Mouse (Mus musculus) forebrain, embryonic 11.5 days (tissue): ENCODE measurements at regions not wholly inside any gene's neighbourhood (a gene's known extent, or its start where the extent isn't known, plus 50 kb on each side); places are given as distances from the start of the nearest gene placed in this dataset.

Source experiments
- ATAC-seq: fragments of 200-750 bp; cut with Nextera tagmentation; replicated peaks from 2 replicates; pipeline ENCODE4 v1.8.0; 2017; ENCODE audit warnings: moderate TSS enrichment; ENCODE audit not compliant: low FRiP score
- DNase-seq: peaks from one replicate; pipeline ENCODE4 v3.0.0-alpha.2; 2017; ENCODE audit warnings: low spot score
- H3K27ac ChIP-seq: fragments of 300-500 bp; sonication (generic); 2 replicates; pipeline ENCODE4 v1.5.1; 2014; ENCODE audit warnings: low read depth, low read length
- H3K27me3 ChIP-seq: fragments of 300-500 bp; sonication (generic); 2 replicates; pipeline ENCODE4 v1.6.1; 2014; ENCODE audit warnings: mild to moderate bottlenecking, low read length, mixed read lengths; ENCODE audit not compliant: control insufficient read depth, insufficient read depth
- H3K36me3 ChIP-seq: fragments of 300-500 bp; sonication (generic); 2 replicates; pipeline ENCODE4 v1.6.1; 2014; ENCODE audit warnings: mild to moderate bottlenecking, low read length, moderate library complexity, mixed read lengths; ENCODE audit not compliant: control insufficient read depth, insufficient read depth
- H3K4me1 ChIP-seq: fragments of 300-500 bp; sonication (generic); replicated peaks from 2 replicates; pipeline ENCODE4 v1.6.1; 2014; ENCODE audit warnings: low read length, mixed read lengths; ENCODE audit not compliant: control insufficient read depth, insufficient read depth
- H3K4me2 ChIP-seq: fragments of 300-500 bp; sonication (generic); 2 replicates; pipeline ENCODE4 v1.6.1; 2014; ENCODE audit warnings: low read depth, mild to moderate bottlenecking, low read length, moderate library complexity, mixed read lengths; ENCODE audit not compliant: severe bottlenecking
- H3K4me3 ChIP-seq: fragments of 300-500 bp; sonication (generic); 2 replicates; pipeline ENCODE4 v1.5.1; 2014; ENCODE audit warnings: low read depth, low read length
- H3K9ac ChIP-seq: fragments of 300-500 bp; sonication (generic); 2 replicates; pipeline ENCODE4 v1.6.1; 2014; ENCODE audit warnings: low read length
- H3K9me3 ChIP-seq: fragments of 300-500 bp; sonication (generic); 2 replicates; pipeline ENCODE4 v1.6.1; 2016; ENCODE audit warnings: low read length, mixed read lengths; ENCODE audit not compliant: control insufficient read depth
- WGBS: fragments of 180-500 bp; shearing (Covaris S2); extraction: QIAGEN DNeasy Blood & Tissue Kit; methylation state at CpG from one replicate; pipeline ENCODE4 v1.1.7; 2014; 5-methylcytosine and 5-hydroxymethylcytosine counted together

DNA sequence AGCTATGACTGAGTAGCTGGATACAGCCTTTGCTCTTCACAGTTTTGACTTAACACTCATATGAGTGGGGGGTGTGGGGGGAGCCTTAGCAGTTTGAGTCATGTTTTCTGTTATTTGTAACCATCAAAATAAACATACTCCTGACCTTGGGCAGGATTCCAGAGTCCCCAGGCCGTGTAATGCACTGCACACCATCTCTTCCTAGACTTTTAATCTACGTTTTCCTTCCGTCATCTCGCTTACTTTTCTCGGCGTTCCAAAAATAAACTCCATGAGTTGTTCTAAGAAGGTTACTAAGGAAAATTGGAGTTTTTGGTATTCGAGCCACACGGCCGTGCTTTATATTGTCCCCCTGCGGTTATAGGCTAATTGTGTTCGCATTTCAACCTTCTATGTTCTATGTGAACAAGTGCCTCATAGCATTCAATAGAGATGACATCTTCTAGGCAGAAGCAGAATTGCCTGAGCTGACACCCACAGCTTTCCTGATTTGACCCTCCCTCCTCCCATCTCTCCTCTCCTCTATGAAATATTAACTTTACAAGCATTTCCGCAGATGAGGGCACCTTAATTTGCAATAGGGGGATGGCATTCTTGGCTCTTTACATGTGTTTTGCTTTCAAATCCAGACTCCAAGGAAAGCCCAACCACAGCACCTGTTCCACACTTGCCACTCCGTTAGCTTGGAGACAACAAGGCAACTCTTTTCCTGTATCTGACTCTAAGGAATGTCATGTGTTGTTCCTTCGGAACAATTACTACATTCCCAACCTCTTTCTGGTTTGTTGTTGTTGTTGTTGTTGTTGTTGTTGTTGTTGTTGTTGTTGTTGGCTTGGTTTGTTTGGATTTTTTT is 276.2 kb upstream of the Atp2b1 start:
- Histone ChIP-seq H3K9ac (no peak overlapping the region), H3K4me3 (no peak overlapping the region), H3K4me1 (no peaks in the 10 kb centered on the region), H3K27me3 (no peaks in the 10 kb centered on the region), H3K36me3 (no peaks in the 10 kb centered on the region), H3K27ac (no peak overlapping the region), H3K9me3 (no peaks in the 10 kb centered on the region), H3K4me2 (no peak overlapping the region)
- ATAC-seq (no peak), DNase-seq (no peak)
- WGBS = 86% methylated on average over 14 of the region's 14 CpGs

DNA sequence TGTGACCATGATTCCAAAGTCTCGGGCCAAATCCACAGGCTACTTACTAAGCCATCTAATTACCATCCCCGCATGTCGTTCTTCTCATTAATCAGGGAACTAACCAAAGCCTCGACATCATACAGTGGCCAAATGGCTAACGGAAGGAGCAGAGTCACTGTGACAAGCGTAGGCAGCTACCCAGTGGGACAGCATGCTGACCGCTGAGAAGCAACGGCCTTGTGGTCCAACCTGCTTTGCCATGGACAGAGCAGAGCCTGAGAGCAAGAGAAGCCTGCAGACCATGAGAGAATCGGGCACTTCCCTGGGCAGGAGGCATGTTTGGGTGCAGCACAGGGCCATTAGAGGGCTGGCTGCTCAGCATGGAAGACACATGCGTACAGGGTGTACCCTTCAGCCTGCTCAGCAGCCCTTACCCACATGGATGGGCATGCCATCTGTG is 268.5 kb upstream of the Atp2b1 start:
- no peak for DNase-seq
- Histone ChIP-seq H3K4me2 (no peak overlapping the region), H3K4me3 (no peak overlapping the region), H3K27me3 (no peaks in the 10 kb centered on the region), H3K9me3 (no peaks in the 10 kb centered on the region), H3K9ac (no peak overlapping the region), H3K4me1 (no peaks in the 10 kb centered on the region), H3K27ac (no peak overlapping the region), H3K36me3 (no peaks in the 10 kb centered on the region)
- WGBS = 82% methylated on average over 10 of the region's 10 CpGs
- 0 out of 2 replicates have a peak, but pooled peaks have one; percentile 48 for ATAC-seq

DNA sequence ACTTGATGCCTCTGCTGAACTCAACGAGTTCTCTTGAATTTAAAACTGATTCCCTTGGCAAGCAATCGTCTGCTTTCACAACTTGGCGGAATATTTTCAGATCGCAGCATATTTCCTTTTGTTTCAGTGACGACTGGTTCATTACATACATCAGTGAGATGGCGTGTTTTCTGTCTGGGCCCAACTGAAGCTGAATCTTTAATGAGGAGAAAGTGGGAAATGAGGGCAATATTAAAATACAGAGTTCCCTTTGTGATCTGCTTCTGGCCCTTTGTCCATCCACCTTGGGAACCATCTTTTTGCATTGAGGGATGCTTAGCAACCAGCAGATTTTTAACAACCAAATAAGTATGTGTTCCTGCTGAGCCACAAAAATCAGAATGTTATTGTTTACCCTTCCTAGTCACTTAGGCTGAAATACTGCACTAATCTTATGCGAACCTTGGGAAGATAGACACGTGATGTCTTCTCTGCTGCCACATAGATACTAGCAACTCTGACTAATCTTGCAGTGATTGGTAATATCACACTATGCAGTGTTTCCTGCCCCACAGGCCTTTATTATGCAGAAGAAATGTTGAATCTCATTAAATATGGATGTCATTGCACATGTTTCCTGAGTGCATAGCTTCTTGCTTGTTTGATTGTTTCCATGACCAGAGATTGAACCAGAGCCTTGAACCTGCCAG is 267.8 kb upstream of the Atp2b1 start:
- Histone ChIP-seq H3K4me1 (no peaks in the 10 kb centered on the region), H3K27ac (no peak overlapping the region), H3K27me3 (no peaks in the 10 kb centered on the region), H3K9me3 (no peaks in the 10 kb centered on the region), H3K4me3 (no peak overlapping the region), H3K36me3 (no peaks in the 10 kb centered on the region), H3K9ac (no peak overlapping the region), H3K4me2 (no peak overlapping the region)
- no peak for DNase-seq
- 78% methylated on average over 8 of the region's 8 CpGs for WGBS
- ATAC-seq = no peak

DNA sequence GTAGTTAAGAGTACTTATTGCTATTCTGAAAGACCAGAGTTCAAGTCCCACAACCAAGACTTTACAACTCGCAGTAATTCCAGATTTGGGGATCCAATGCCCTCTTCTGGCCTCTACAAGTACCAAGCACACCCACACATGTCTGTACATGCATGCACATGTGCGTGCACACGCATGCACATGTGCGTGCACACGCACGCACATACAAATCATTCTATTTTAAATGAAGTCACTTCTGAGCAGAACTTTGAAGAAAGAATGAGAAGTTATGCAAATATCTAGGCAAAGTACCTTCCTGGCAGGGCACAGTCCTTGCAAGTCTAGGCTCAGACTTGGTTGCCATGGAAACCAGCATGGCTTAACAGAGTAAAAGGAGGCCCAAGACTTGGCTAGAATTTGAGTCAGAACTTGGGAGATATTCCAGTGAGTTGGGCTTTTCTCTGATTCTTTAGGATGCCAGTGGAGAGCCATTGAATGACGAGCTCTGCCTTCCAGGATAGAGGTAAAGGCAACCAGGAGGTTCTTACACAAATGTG is 265.4 kb upstream of the Atp2b1 start:
- Histone ChIP-seq H3K36me3 (no peaks in the 10 kb centered on the region), H3K4me2 (no peak overlapping the region), H3K27ac (no peak overlapping the region), H3K27me3 (no peaks in the 10 kb centered on the region), H3K9me3 (no peaks in the 10 kb centered on the region), H3K4me3 (no peak overlapping the region), H3K4me1 (no peaks in the 10 kb centered on the region), H3K9ac (no peak overlapping the region)
- no peak for ATAC-seq
- no peak for DNase-seq
- WGBS = 93% methylated on average over 7 of the region's 7 CpGs

DNA sequence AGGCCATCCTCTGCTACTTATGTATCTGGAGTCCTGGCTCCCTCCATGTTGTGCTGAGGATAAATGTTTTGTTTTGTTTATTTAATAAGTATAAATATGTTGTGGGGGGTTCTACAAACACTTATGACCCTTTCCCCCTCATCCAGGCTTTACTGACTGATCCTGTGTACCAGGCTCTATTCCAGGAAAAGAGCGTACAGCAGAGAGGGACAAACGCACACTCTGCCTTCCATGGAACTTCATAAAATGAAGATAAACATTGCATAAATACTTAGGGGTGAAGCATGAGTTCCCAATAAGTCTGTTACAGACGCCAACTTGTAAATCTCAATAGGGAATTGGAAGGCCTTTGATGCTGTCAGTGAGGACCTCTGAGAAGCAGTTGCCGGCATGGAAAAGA is 263.7 kb upstream of the Atp2b1 start:
- H3K27ac ChIP-seq = no peak overlapping the region
- no peaks in the 10 kb centered on the region for H3K36me3 ChIP-seq
- no peak overlapping the region for H3K4me2 ChIP-seq
- no peaks in the 10 kb centered on the region for H3K9me3 ChIP-seq
- no peaks in the 10 kb centered on the region for H3K27me3 ChIP-seq
- ATAC-seq = no peak
- 96% methylated on average over 4 of the region's 4 CpGs for WGBS
- no peaks in the 10 kb centered on the region for H3K4me1 ChIP-seq
- no peak for DNase-seq
- no peak overlapping the region for H3K4me3 ChIP-seq
- no peak overlapping the region for H3K9ac ChIP-seq

DNA sequence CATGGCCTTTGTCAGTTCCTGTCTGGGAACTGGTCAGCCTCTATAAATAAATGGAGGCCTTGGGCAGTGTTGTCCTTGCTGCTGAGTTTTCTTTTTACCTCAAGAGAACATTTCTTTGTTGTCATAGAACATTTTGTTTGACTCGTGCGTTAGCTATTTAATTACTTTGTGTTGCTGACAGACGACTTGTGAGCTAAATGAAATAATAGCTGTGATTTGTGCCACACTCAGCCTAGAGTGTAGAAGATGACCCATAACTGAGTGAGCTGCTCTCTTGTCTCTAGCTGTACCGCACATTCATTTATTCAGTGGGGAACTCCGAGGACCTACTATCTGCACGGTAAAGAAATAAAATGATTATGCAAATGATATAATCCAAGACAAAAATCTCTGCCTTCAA is 263.1 kb upstream of the Atp2b1 start:
- WGBS = 91% methylated on average over 6 of the region's 6 CpGs
- Histone ChIP-seq H3K27me3 (no peaks in the 10 kb centered on the region), H3K9ac (no peak overlapping the region), H3K36me3 (no peaks in the 10 kb centered on the region), H3K27ac (no peak overlapping the region), H3K4me2 (no peak overlapping the region), H3K4me3 (no peak overlapping the region), H3K4me1 (no peaks in the 10 kb centered on the region), H3K9me3 (no peaks in the 10 kb centered on the region)
- ATAC-seq (no peak), DNase-seq (no peak)

DNA sequence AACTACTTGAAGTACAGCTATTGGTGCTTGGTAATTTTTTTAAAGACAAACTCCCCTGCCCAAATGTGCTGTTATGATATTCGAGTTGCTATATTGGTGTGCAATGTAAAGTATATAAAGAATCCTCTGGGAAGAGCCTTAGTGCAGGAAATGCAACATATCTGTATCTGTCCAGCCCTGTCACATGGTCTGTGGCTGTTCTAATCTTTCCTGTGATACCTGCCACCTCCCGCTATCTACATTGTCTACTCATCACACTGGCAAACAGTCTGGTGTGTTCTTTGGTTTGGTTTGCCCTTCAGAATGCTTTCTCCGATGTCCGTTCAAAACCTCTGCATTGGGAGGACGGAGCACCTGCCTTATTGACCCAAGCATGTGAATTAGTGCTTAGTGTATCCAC is 262.6 kb upstream of the Atp2b1 start:
- 89% methylated on average over 5 of the region's 5 CpGs for WGBS

DNA sequence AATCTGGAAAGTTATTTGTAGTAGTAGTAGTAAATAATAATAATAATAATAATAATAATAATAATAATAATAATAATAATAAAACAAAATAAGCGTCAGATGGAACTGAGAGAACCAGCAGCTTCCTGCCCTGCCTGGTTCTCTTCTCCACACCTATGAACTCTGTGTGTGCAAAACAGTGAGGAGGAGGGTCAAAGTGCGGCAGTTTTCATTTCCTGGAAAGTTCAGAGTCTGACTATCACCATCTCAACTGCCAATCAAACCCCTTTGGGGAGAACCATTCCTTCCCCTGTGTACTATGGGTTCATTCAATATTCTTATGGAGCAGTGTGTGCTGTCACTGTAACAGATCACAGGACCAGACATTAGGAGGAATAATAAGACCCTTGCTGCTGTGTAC is 262.1 kb upstream of the Atp2b1 start:
- Histone ChIP-seq H3K4me1 (no peaks in the 10 kb centered on the region), H3K4me3 (no peak overlapping the region), H3K27ac (no peak overlapping the region), H3K9ac (no peak overlapping the region), H3K9me3 (no peaks in the 10 kb centered on the region), H3K36me3 (no peaks in the 10 kb centered on the region), H3K4me2 (no peak overlapping the region), H3K27me3 (no peaks in the 10 kb centered on the region)
- ATAC-seq = 0 out of 2 replicates have a peak, but pooled peaks have one; percentile 18
- no peak for DNase-seq
- 86% methylated on average over 2 of the region's 2 CpGs for WGBS

More for the DNA sequence above, 262.6 kb upstream of the Atp2b1 start:
- no peaks in the 10 kb centered on the region for H3K9me3 ChIP-seq
- H3K36me3 ChIP-seq = no peaks in the 10 kb centered on the region
- DNase-seq = no peak
- ATAC-seq = no peak
- H3K27ac ChIP-seq = no peak overlapping the region
- H3K4me2 ChIP-seq = no peak overlapping the region
- H3K27me3 ChIP-seq = no peaks in the 10 kb centered on the region
- H3K4me1 ChIP-seq = no peaks in the 10 kb centered on the region
- H3K4me3 ChIP-seq = no peak overlapping the region
- H3K9ac ChIP-seq = no peak overlapping the region
